Mouse (Mus musculus): Measurements from ENCODE around the gene Prr7.
"Not testable (repeated sequence)": the region's sequence is repeated elsewhere in the genome, so short reads cannot be mapped to it uniquely, and the experiment has no call there.

The Prr7 gene

GRCm38 (mm10) chr13:55464027-55464884 is at the start of gene Prr7:
TSS of gene Prr7 (plus strand) at chr13:55464267.
- in situ Hi-C loops (cut with MboI; ENCODE audit: low sequenced_read_pairs), result no loop called here

GRCm38 (mm10) chr13:55414743-55415380 is 49.2 kb upstream of the Prr7 start, which contains the start of gene Pfn3:
TSS of gene Pfn3 (minus strand) at chr13:55415232.
- in situ Hi-C loops (cut with MboI; ENCODE audit: low sequenced_read_pairs), result loop anchor here (10.0 kb wide), 1 partner anchor 110 kb away; the partner anchor contains the start of gene Dok3

GRCm38 (mm10) chr13:55418004-55418403 is 46.1 kb upstream of the Prr7 start:
- in situ Hi-C loops (cut with MboI; ENCODE audit: low sequenced_read_pairs), result loop anchor here (10.0 kb wide), 1 partner anchor 107 kb away; the partner anchor contains the start of gene Dok3

GRCm38 (mm10) chr13:55419142-55419541 is 44.9 kb upstream of the Prr7 start:
- in situ Hi-C loops (cut with MboI; ENCODE audit: low sequenced_read_pairs), result loop anchor here (10.0 kb wide), 1 partner anchor 106 kb away; the partner anchor contains the start of gene Dok3

GRCm38 (mm10) chr13:55420018-55420932 is 43.8 kb upstream of the Prr7 start:
- in situ Hi-C loops (cut with MboI; ENCODE audit: low sequenced_read_pairs), result no loop called here

GRCm38 (mm10) chr13:55420933-55421800 is 42.9 kb upstream of the Prr7 start:
- in situ Hi-C loops (cut with MboI; ENCODE audit: low sequenced_read_pairs), result no loop called here

- in situ Hi-C loops (cut with MboI; ENCODE audit: low sequenced_read_pairs), result loop anchor here (5.0 kb wide), 1 partner anchor 41 kb away; no protein-coding TSS in a partner anchor
Measured at GRCm38 (mm10) chr13:55426613-55427012, 37.5 kb upstream of the Prr7 start, which contains the start of gene F12. TSS of gene F12 (minus strand) at chr13:55426793.

- in situ Hi-C loops (cut with MboI; ENCODE audit: low sequenced_read_pairs), result loop anchor here (5.0 kb wide), 1 partner anchor 38 kb away; no protein-coding TSS in a partner anchor
Measured at GRCm38 (mm10) chr13:55429226-55429888, 34.7 kb upstream of the Prr7 start.

GRCm38 (mm10) chr13:55430566-55430965 is 33.5 kb upstream of the Prr7 start:
- in situ Hi-C loops (cut with MboI; ENCODE audit: low sequenced_read_pairs), result no loop called here

- in situ Hi-C loops (cut with MboI; ENCODE audit: low sequenced_read_pairs), result no loop called here
Measured at GRCm38 (mm10) chr13:55431889-55432685, 32.0 kb upstream of the Prr7 start.

- in situ Hi-C loops (cut with MboI; ENCODE audit: low sequenced_read_pairs), result not testable (repeated sequence)
Measured at GRCm38 (mm10) chr13:55437111-55437629, 26.9 kb upstream of the Prr7 start.

GRCm38 (mm10) chr13:55443799-55444285 is 20.2 kb upstream of the Prr7 start:
- in situ Hi-C loops (cut with MboI; ENCODE audit: low sequenced_read_pairs), result no loop called here

- in situ Hi-C loops (cut with MboI; ENCODE audit: low sequenced_read_pairs), result no loop called here
Measured at GRCm38 (mm10) chr13:55444286-55444936, 19.7 kb upstream of the Prr7 start.

GRCm38 (mm10) chr13:55444937-55445315 is 19.1 kb upstream of the Prr7 start, which contains the start of gene Grk6:
TSS of gene Grk6 (plus strand) at chr13:55445072.
- in situ Hi-C loops (cut with MboI; ENCODE audit: low sequenced_read_pairs), result no loop called here

GRCm38 (mm10) chr13:55445361-55446091 is 18.5 kb upstream of the Prr7 start:
- in situ Hi-C loops (cut with MboI; ENCODE audit: low sequenced_read_pairs), result no loop called here

- in situ Hi-C loops (cut with MboI; ENCODE audit: low sequenced_read_pairs), result no loop called here
Measured at GRCm38 (mm10) chr13:55446483-55447105, 17.5 kb upstream of the Prr7 start.

Data from CH12F3 (cell line).